Mouse (Mus musculus) lung, adult 2 months (tissue): ENCODE results near the gene Ptprn.

ENCODE experiments used
- CTCF ChIP-seq: fragments of 200-500 bp; IDR thresholded peaks from 2 replicates; pipeline ENCODE4 v1.5.1; 2011; ENCODE audit warnings: mild to moderate bottlenecking, low read length, control low read depth; ENCODE audit not compliant: insufficient read depth
- POLR2A ChIP-seq: fragments of 200-500 bp; IDR thresholded peaks from 2 replicates; pipeline ENCODE4 v1.6.1; 2011; ENCODE audit warnings: low read depth, mild to moderate bottlenecking, control low read depth, low read length, borderline replicate concordance; ENCODE audit errors: extremely low read depth

- no peak for TF ChIP-seq POLR2A
- TF ChIP-seq CTCF = no peak
Observed at GRCm38 (mm10) chr1:75294294-75294693, 30.0 kb upstream of the Ptprn start.
